Mouse (Mus musculus) heart, postnatal 0 days (tissue): ENCODE measurements around the gene Krt80. TPM values are rescaled to one million over a fixed set of nuclear protein-coding genes. Genes with fewer than 3 reads are reported as not detected.
"Not testable (repeated sequence)": the region's sequence is repeated elsewhere in the genome, so short reads cannot be mapped to it uniquely, and the experiment has no call there.

ENCODE experiments used
- ATAC-seq: fragments of 200-750 bp; cut with Nextera tagmentation; 2 replicates; pipeline ENCODE4 v1.8.0; 2017; ENCODE audit warnings: low read depth, moderate number of reproducible peaks, moderate library complexity; ENCODE audit not compliant: insufficient read depth
- DNase-seq: peaks from one replicate; pipeline ENCODE4 v3.0.0-alpha.2; 2016; ENCODE audit warnings: low spot score
- H3K27ac ChIP-seq: fragments of 300-500 bp; sonication (generic); 2 replicates; pipeline ENCODE4 v1.5.1; 2014; ENCODE audit warnings: low read depth, mild to moderate bottlenecking
- H3K27me3 ChIP-seq: fragments of 300-500 bp; sonication (generic); 2 replicates; pipeline ENCODE4 v1.6.1; 2014; ENCODE audit warnings: low read length, mixed read lengths; ENCODE audit not compliant: control insufficient read depth, insufficient read depth
- H3K36me3 ChIP-seq: fragments of 300-500 bp; sonication (generic); replicated peaks from 2 replicates; pipeline ENCODE4 v1.6.1; 2014; ENCODE audit warnings: low read length, mixed read lengths; ENCODE audit not compliant: control insufficient read depth, insufficient read depth
- H3K4me1 ChIP-seq: fragments of 300-500 bp; sonication (generic); 2 replicates; pipeline ENCODE4 v1.6.1; 2014; ENCODE audit warnings: antibody characterized with exemption; ENCODE audit not compliant: control insufficient read depth, insufficient read depth
- H3K4me2 ChIP-seq: fragments of 300-500 bp; sonication (generic); 2 replicates; pipeline ENCODE4 v1.6.1; 2014; ENCODE audit warnings: low read depth, mild to moderate bottlenecking, low read length, moderate library complexity
- H3K4me3 ChIP-seq: fragments of 300-500 bp; sonication (generic); 2 replicates; pipeline ENCODE4 v1.5.1; 2014; ENCODE audit warnings: low read depth, low read length
- H3K9ac ChIP-seq: fragments of 300-500 bp; sonication (generic); replicated peaks from 2 replicates; pipeline ENCODE4 v1.6.1; 2014; ENCODE audit warnings: low read depth, low read length, mixed read lengths
- H3K9me3 ChIP-seq: fragments of 300-500 bp; sonication (generic); replicated peaks from 2 replicates; pipeline ENCODE4 v1.6.1; 2016; ENCODE audit warnings: low read length; ENCODE audit not compliant: control insufficient read depth
- CTCF ChIP-seq: IDR thresholded peaks from 2 replicates; pipeline ENCODE4 v1.5.1; 2016; ENCODE audit warnings: antibody characterized with exemption, control low read depth, low read depth
- EP300 ChIP-seq: IDR thresholded peaks from 2 replicates; pipeline ENCODE4 v1.6.1; 2016; ENCODE audit warnings: antibody characterized with exemption, low read depth
- WGBS: fragments of 180-500 bp; shearing (Covaris S2); extraction: QIAGEN DNeasy Blood & Tissue Kit; methylation state at CpG from one replicate; pipeline ENCODE4 v1.1.7; 2014; 5-methylcytosine and 5-hydroxymethylcytosine counted together
- polyA plus RNA-seq: library from polyadenylated mRNA; unstranded; fragments of >200 nt; fragmentation: Nextera tagmentation; extraction: Ambion mirVana; gene quantifications from 2 replicates; pipeline ENCODE4 v1.2.1, GENCODE M21; 2015
- total RNA-seq: library from RNA; depleted of rRNA; stranded (reverse); fragments of >200 nt; gene quantifications from 2 replicates; pipeline ENCODE4 v1.2.3, GENCODE M21; 2014; ENCODE audit warnings: low replicate concordance

Gene Krt80
- total and polyA plus RNA-seq, 2 experiments from 2014 or later = 2.2 to 5.9 TPM

- Histone ChIP-seq H3K9me3 (no peaks in the 10 kb centered on the region), H3K36me3 (no peaks in the 10 kb centered on the region), H3K4me3 (no peak overlapping the region), H3K4me2 (no peak overlapping the region), H3K9ac (no peak overlapping the region), H3K27me3 (no peaks in the 10 kb centered on the region), H3K4me1 (no peaks in the 10 kb centered on the region), H3K27ac (no peak overlapping the region)
- WGBS = 66% methylated on average over 3 of the region's 3 CpGs
- ATAC-seq (peak; percentile 22; the same call in 1 of the 2 replicates), DNase-seq (no peak)
- TF ChIP-seq EP300 = no peak
- TF ChIP-seq CTCF = no peak
Measured at GRCm38 (mm10) chr15:101328876-101329563, 40.9 kb downstream of the Krt80 start.

- ATAC-seq (peak; percentile 28; the same call in 1 of the 2 replicates), DNase-seq (peak; percentile 83)
- no peaks in the 10 kb centered on the region for H3K27me3 ChIP-seq
- no peak overlapping the region for H3K4me2 ChIP-seq
- H3K4me3 ChIP-seq = no peak overlapping the region
- H3K9me3 ChIP-seq = no peaks in the 10 kb centered on the region
- no peak overlapping the region for H3K27ac ChIP-seq
- H3K36me3 ChIP-seq = no peaks in the 10 kb centered on the region
- TF ChIP-seq CTCF (peak; percentile 96), EP300 (no peak)
- no peak overlapping the region for H3K9ac ChIP-seq
- WGBS = 4% methylated on average over 6 of the region's 6 CpGs
- H3K4me1 ChIP-seq = no peaks in the 10 kb centered on the region
Measured at GRCm38 (mm10) chr15:101327282-101327681, 42.7 kb downstream of the Krt80 start.

DNA sequence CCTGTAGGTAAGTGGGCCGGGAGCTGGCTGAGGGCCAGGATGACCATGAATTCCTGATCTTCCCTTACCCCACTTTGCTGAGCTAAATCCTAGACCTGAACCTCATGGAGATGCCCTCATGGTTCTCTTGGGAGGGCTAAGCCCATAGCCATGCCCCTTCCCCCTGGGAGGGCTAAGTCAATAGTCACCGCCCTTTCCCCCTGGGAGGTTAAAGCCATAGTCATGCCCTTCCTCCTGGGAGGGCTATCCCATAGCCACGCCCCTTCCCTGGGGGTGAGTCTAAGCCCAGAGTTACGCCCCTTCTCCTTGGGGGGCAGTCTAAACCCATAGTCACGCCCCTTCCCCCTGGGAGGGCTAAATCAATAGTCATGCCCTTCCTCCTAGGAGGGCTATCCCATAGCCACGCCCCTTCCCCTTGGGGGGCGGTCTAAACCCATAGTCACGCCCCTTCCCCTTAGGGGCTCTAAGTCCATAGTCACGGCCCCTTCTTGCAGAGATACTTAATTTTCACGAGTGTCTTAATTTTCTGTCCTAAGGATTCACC lies 43.9 kb downstream of the Krt80 start:
- no peaks in the 10 kb centered on the region for H3K9me3 ChIP-seq
- WGBS = 39% methylated on average over 10 of the region's 10 CpGs
- no peaks in the 10 kb centered on the region for H3K36me3 ChIP-seq
- H3K27me3 ChIP-seq = no peaks in the 10 kb centered on the region
- H3K4me2 ChIP-seq = no peak overlapping the region
- TF ChIP-seq EP300 (no peak), CTCF (no peak)
- no peak overlapping the region for H3K4me3 ChIP-seq
- no peak overlapping the region for H3K27ac ChIP-seq
- ATAC-seq (no peak), DNase-seq (no peak)
- H3K4me1 ChIP-seq = 0 out of 2 replicates have a peak, but pooled peaks cover 1% of the 10 kb centered on the region
- H3K9ac ChIP-seq = no peak overlapping the region

- H3K36me3 ChIP-seq, H3K4me2 ChIP-seq, H3K9me3 ChIP-seq, ATAC-seq, H3K27ac ChIP-seq, H3K27me3 ChIP-seq, H3K4me3 ChIP-seq, H3K9ac ChIP-seq, H3K4me1 ChIP-seq, DNase-seq: not testable (repeated sequence)
Measured at GRCm38 (mm10) chr15:101324409-101324808, 45.6 kb downstream of the Krt80 start.

DNA sequence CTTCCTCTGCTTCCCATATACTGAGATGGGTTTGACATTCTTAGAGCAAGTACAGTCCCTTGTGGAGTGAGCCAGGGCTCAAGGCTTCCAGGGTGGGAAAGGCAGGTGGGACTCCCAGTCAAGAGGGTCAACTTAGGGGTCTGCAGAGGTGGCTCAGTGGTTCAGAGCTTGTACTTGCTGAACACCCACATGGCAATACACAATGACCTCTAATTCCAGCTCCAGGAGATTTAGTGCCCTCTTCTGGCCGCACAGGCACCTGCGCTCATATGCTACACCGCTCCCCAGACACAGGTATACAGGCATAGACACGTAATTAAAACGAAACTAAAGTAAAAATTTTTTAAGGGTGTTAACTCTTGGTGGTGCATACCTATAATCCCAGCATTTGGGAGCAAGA lies 46.5 kb downstream of the Krt80 start:
- Histone ChIP-seq H3K9ac (no peak overlapping the region), H3K4me1 (peaks cover 17% of the 10 kb centered on the region; the same call in 1 of the 2 replicates), H3K27me3 (no peaks in the 10 kb centered on the region), H3K9me3 (no peaks in the 10 kb centered on the region), H3K4me3 (no peak overlapping the region), H3K27ac (no peak overlapping the region), H3K36me3 (no peaks in the 10 kb centered on the region), H3K4me2 (no peak overlapping the region)
- 94% methylated on average over 5 of the region's 5 CpGs for WGBS
- no peak for TF ChIP-seq EP300
- no peak for TF ChIP-seq CTCF
- ATAC-seq (no peak), DNase-seq (no peak)

DNA sequence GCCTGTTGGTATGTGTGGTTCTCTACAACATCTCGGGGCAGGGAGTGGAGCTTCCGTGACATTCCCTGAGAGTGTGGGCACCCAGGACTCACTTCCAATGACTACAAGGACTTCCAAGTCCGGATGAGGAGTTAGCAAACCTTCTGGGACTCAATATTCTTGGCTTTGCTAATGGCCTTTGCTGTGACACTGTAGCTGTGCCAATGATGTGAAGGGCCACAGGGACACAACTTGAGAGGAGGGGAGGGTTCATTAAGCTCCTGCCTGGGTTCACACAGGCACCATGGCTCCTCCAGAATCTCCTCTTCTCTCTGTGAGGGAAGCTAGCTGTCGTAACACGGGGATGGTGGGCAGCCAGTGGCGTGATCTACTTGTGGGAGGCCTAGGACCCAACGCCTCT lies 47.3 kb downstream of the Krt80 start:
- Histone ChIP-seq H3K9ac (no peak overlapping the region), H3K36me3 (no peaks in the 10 kb centered on the region), H3K4me1 (peaks cover 17% of the 10 kb centered on the region; the same call in 1 of the 2 replicates), H3K9me3 (no peaks in the 10 kb centered on the region), H3K27me3 (no peaks in the 10 kb centered on the region), H3K4me2 (no peak overlapping the region), H3K4me3 (no peak overlapping the region), H3K27ac (no peak overlapping the region)
- DNase-seq (no peak), ATAC-seq (no peak)
- TF ChIP-seq EP300 (no peak), CTCF (no peak)
- 76% methylated on average over 7 of the region's 7 CpGs for WGBS
